Mouse (Mus musculus): Measurements from ENCODE around the gene Rep15.

GRCm38 (mm10) chr6:146999755-147000154 lies 32.6 kb upstream of the Rep15 start:
- no peak for TF ChIP-seq CTCF (IDR thresholded peaks at IDR 0.05)
- TF ChIP-seq POLR2A (IDR thresholded peaks at IDR 0.05; ENCODE audit: insufficient read depth, low read depth, low read length): no peak
- TF ChIP-seq EP300 (IDR thresholded peaks at IDR 0.05; ENCODE audit: insufficient read depth, low read depth, low read length): no peak

All from heart, adult 2 months (tissue).